In the genomic region with DNA sequence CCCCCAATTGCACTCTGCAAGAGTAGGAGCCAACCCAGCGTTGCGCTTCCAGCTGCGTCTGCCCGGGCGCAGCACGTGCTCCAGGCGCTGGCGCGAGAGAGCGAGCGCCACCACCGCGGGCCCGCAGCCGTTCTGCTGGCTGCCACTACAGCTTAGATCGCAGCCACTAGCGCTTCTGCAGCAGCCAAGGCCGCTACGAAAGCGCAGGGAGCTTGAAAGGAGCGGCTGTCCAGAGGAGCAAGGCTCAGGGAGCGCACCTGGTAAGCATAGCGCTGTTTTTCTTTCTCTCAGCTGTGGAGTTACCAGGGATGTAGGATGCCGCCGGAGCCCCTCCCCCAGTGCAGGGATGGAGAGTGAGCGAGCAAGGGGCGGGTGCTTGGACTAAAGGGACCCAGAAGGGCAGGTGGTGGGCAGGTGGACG, we compare ENCODE assay signal across 8 mouse cellular contexts. TPM values are rescaled to one million over a fixed set of nuclear protein-coding genes. Genes with fewer than 3 reads are reported as not detected.
DNase-seq lines count a peak whose midpoint lies in the region; ATAC-seq and TF ChIP-seq lines count a peak whose summit lies in the region.

No protein-coding gene starts in this region.

- no peaks in the 10 kb centered on the region for H3K9me3 ChIP-seq in forebrain, embryonic 15.5 days
- no peaks in the 10 kb centered on the region for H3K9me3 ChIP-seq in neural tube, embryonic 13.5 days

- peak overlapping the region; percentile 65 for H3K9ac ChIP-seq in forebrain, embryonic 15.5 days (replicated peaks)
- H3K9ac ChIP-seq in neural tube, embryonic 13.5 days: peak overlapping the region; percentile 78

- peak overlapping the region; percentile 72 for H3K4me2 ChIP-seq in forebrain, embryonic 15.5 days (replicated peaks)
- H3K4me2 ChIP-seq in neural tube, embryonic 13.5 days: peak overlapping the region; percentile 64

- H3K4me1 ChIP-seq in cerebellum, adult 2 months (ENCODE audit: control insufficient read depth, insufficient read depth, low read length): no peaks in the 10 kb centered on the region
- H3K4me1 ChIP-seq in forebrain, embryonic 15.5 days: peaks cover 4% of the 10 kb centered on the region; the same call in 1 of the 2 replicates
- H3K4me1 ChIP-seq in neural tube, embryonic 13.5 days (replicated peaks): 0 out of 2 replicates have a peak, but pooled peaks cover 12% of the 10 kb centered on the region

- under 1% methylated on average over 28 of the region's 28 CpGs for WGBS in cerebellum, adult 2 months
- under 1% methylated on average over 28 of the region's 28 CpGs for WGBS in forebrain, embryonic 15.5 days
- under 1% methylated on average over 28 of the region's 28 CpGs for WGBS in neural tube, embryonic 13.5 days

- no peak overlapping the region for H3K27ac ChIP-seq in cerebellum, adult 2 months (ENCODE audit: insufficient read depth, low read length)
- H3K27ac ChIP-seq in forebrain, embryonic 15.5 days (replicated peaks): peak overlapping the region; percentile 82
- peak overlapping the region; percentile 88 for H3K27ac ChIP-seq in neural tube, embryonic 13.5 days (replicated peaks)

- H3K27me3 ChIP-seq in cerebellum, adult 2 months (ENCODE audit: control insufficient read depth, insufficient read depth, low read length): no peaks in the 10 kb centered on the region
- no peaks in the 10 kb centered on the region for H3K27me3 ChIP-seq in forebrain, embryonic 15.5 days
- H3K27me3 ChIP-seq in neural tube, embryonic 13.5 days: peaks cover 17% of the 10 kb centered on the region; the same call in 1 of the 2 replicates

- no peak for TF ChIP-seq CTCF in cerebellum, adult 2 months (IDR thresholded peaks at IDR 0.05; ENCODE audit: borderline replicate concordance, insufficient read depth, low read depth, low read length)

- ATAC-seq in forebrain, embryonic 15.5 days (replicated peaks): peak; percentile 95
- peak; percentile 96 for ATAC-seq in neural tube, embryonic 13.5 days (ENCODE audit: low read depth)

- no peaks in the 10 kb centered on the region for H3K36me3 ChIP-seq in forebrain, embryonic 15.5 days
- H3K36me3 ChIP-seq in neural tube, embryonic 13.5 days: no peaks in the 10 kb centered on the region

- no peak for TF ChIP-seq POLR2A in cerebellum, adult 2 months (IDR thresholded peaks at IDR 0.05; ENCODE audit: borderline replicate concordance, insufficient read depth, low read length)

- DNase-seq in cerebellum, adult 2 months: peak; percentile 15 to 43
- DNase-seq in cerebellum, adult 9-10 months: no peak
- DNase-seq in Muller cell, postnatal 12 days (ENCODE audit: inconsistent ontology term): peak; percentile 7
- peak; percentile 77 to 78 for DNase-seq in layer of hippocampus, postnatal 36 days
- no peak for DNase-seq in T-cell, adult 2 months (ENCODE audit: low spot score)
- DNase-seq in adrenal gland, adult 2 months: no peak

- H3K4me3 ChIP-seq in cerebellum, adult 2 months (replicated peaks; ENCODE audit: insufficient read depth, low read depth, low read length): peak overlapping the region; percentile 64
- peak overlapping the region; percentile 57 for H3K4me3 ChIP-seq in forebrain, embryonic 15.5 days
- H3K4me3 ChIP-seq in neural tube, embryonic 13.5 days: peak overlapping the region; percentile 48

RNA-seq across cellular contexts. Expression of a gene that starts 0.3 kb away (rescaled TPM):
- polyA plus RNA-seq in cerebellum, adult 2 months (2012; rRNA removed): 7.5 and 9.4 TPM in 2 replicates
- 25.8 and 31.1 TPM in 2 replicates for polyA plus RNA-seq in forebrain, embryonic 15.5 days (2015; fragmentation: Nextera tagmentation; extraction: Ambion mirVana)
- 100 to 1,000 TPM; 256 to 259 TPM for total RNA-seq in layer of hippocampus, postnatal 36 days (2021)
- 25.1 and 26.7 TPM in 2 replicates for polyA plus RNA-seq in neural tube, embryonic 13.5 days (2015; fragmentation: Nextera tagmentation; extraction: Ambion mirVana)
- not detected for total RNA-seq in adrenal gland, adult 2 months (2021)
- not detected in 2 replicates for polyA plus RNA-seq in adrenal gland, adult 2 months (2012; rRNA removed)

Comparison
In these comparisons a context has a peak if more than half of its experiments do, and no peak if none do; other contexts are left out.
1. DNase-seq: peak in cerebellum, adult 2 months (2 of 2), Muller cell, postnatal 12 days (single experiment) and layer of hippocampus, postnatal 36 days (2 of 2); none in cerebellum, adult 9-10 months (single experiment), T-cell, adult 2 months (single experiment) and adrenal gland, adult 2 months (single experiment).
2. Peak in every context shown above with its lines, with median percentiles within 50 percentile points of each other: H3K4me3 ChIP-seq.